ENCODE assay signal across 7 mouse cellular contexts in the genomic region with DNA sequence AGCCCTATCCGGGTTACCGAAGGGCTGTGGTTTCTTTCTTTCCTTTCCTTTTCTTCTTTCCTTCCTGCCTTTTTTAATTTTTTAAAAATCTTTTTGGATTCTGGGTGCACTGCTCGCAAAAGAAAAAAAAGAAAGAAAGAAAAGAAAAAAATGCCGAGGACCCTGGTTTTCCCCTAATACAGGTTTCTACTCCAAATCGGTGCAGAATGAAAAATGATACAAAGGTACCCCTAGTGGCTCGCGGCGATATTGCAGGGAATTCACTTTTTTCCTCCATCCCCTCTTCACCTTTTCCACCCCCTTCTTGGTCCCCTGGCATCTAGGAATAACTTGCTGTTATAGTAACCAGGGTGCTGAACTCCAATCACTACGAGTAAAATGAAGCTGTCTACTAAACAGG.
DNase-seq lines count a peak whose midpoint lies in the region; ATAC-seq lines count a peak whose summit lies in the region.

No protein-coding gene starts in this region.

- H3K27ac ChIP-seq in forebrain, embryonic 12.5 days, result no peak overlapping the region
- H3K27ac ChIP-seq in hindbrain, embryonic 13.5 days, result peak overlapping the region; percentile 87
- no peak overlapping the region for H3K27ac ChIP-seq in midbrain, embryonic 11.5 days (ENCODE audit: low read depth, low read length)

- peaks cover 3% of the 10 kb centered on the region; the same call in 1 of the 2 replicates for H3K4me1 ChIP-seq in forebrain, embryonic 12.5 days
- peaks cover 21% of the 10 kb centered on the region for H3K4me1 ChIP-seq in hindbrain, embryonic 13.5 days (replicated peaks)
- no peaks in the 10 kb centered on the region for H3K4me1 ChIP-seq in midbrain, embryonic 11.5 days (ENCODE audit: control insufficient read depth, insufficient read depth, low read length)

- H3K9ac ChIP-seq in forebrain, embryonic 12.5 days, result peak overlapping the region; percentile 65
- peak overlapping the region; percentile 77 for H3K9ac ChIP-seq in hindbrain, embryonic 13.5 days
- peak overlapping the region; percentile 43; the same call in 1 of the 2 replicates for H3K9ac ChIP-seq in midbrain, embryonic 11.5 days (ENCODE audit: low read length)

- H3K9me3 ChIP-seq in forebrain, embryonic 12.5 days, result no peaks in the 10 kb centered on the region
- H3K9me3 ChIP-seq in hindbrain, embryonic 13.5 days, result no peaks in the 10 kb centered on the region
- H3K9me3 ChIP-seq in midbrain, embryonic 11.5 days (ENCODE audit: control insufficient read depth, low read length), result no peaks in the 10 kb centered on the region

- peak overlapping the region; percentile 57 for H3K4me3 ChIP-seq in forebrain, embryonic 12.5 days (replicated peaks)
- H3K4me3 ChIP-seq in hindbrain, embryonic 13.5 days, result peak overlapping the region; percentile 62
- H3K4me3 ChIP-seq in midbrain, embryonic 11.5 days (ENCODE audit: low read depth, low read length), result peak overlapping the region; percentile 46

- H3K4me2 ChIP-seq in forebrain, embryonic 12.5 days, result peak overlapping the region; percentile 57
- peak overlapping the region; percentile 66 for H3K4me2 ChIP-seq in hindbrain, embryonic 13.5 days
- peak overlapping the region; percentile 73 for H3K4me2 ChIP-seq in midbrain, embryonic 11.5 days

- DNase-seq in NIH3T3 (ENCODE audit: low read depth), result peak; percentile 19
- peak; percentile 10 for DNase-seq in c-Kit-positive CD71-negative TER-119-negative erythroid progenitor cells, embryonic 14.5 days (ENCODE audit: low read depth)
- peak; percentile 53 for DNase-seq in left cerebral cortex, adult 11 months (ENCODE audit: low spot score)
- DNase-seq in midbrain, embryonic 11.5 days (ENCODE audit: low spot score, missing footprints), result peak; percentile 98
- DNase-seq in testis, postnatal 10 days (ENCODE audit: low spot score), result peak; percentile 70

- H3K36me3 ChIP-seq in forebrain, embryonic 12.5 days (replicated peaks), result no peaks in the 10 kb centered on the region
- no peaks in the 10 kb centered on the region for H3K36me3 ChIP-seq in hindbrain, embryonic 13.5 days
- H3K36me3 ChIP-seq in midbrain, embryonic 11.5 days (ENCODE audit: control insufficient read depth, insufficient read depth, low read length), result no peaks in the 10 kb centered on the region

- ATAC-seq in forebrain, embryonic 12.5 days (ENCODE audit: low FRiP score), result peak; percentile 42; the same call in 1 of the 2 replicates
- ATAC-seq in hindbrain, embryonic 13.5 days (ENCODE audit: low FRiP score), result 0 out of 2 replicates have a peak, but pooled peaks have one; percentile 60
- peak; percentile 38 for ATAC-seq in midbrain, embryonic 11.5 days (ENCODE audit: low FRiP score)

- WGBS in forebrain, embryonic 12.5 days, result under 1% methylated on average over 9 of the region's 9 CpGs
- 2% methylated on average over 9 of the region's 9 CpGs for WGBS in hindbrain, embryonic 13.5 days
- WGBS in midbrain, embryonic 11.5 days, result 2% methylated on average over 9 of the region's 9 CpGs

- H3K27me3 ChIP-seq in forebrain, embryonic 12.5 days, result no peaks in the 10 kb centered on the region
- no peaks in the 10 kb centered on the region for H3K27me3 ChIP-seq in hindbrain, embryonic 13.5 days
- no peaks in the 10 kb centered on the region for H3K27me3 ChIP-seq in midbrain, embryonic 11.5 days (ENCODE audit: control insufficient read depth, insufficient read depth, low read length)

Comparison
In these comparisons a context has a peak if more than half of its experiments do, and no peak if none do; other contexts are left out.
1. DNase-seq: peak in every context shown above with its lines; median percentile 98 in midbrain, embryonic 11.5 days; 70 in testis, postnatal 10 days; 53 in left cerebral cortex, adult 11 months; 19 in NIH3T3; 10 in c-Kit-positive CD71-negative TER-119-negative erythroid progenitor cells, embryonic 14.5 days.